Mouse (Mus musculus) ES-Bruce4 (cell line): ENCODE measurements around the gene Trak2. TPM values are rescaled to one million over a fixed set of nuclear protein-coding genes. Genes with fewer than 3 reads are reported as not detected.

Experiments used
- H3K27ac ChIP-seq: 2 replicates; pipeline ENCODE4 v1.5.1; 2012; ENCODE audit warnings: low read length, inconsistent platforms; ENCODE audit not compliant: insufficient read depth
- H3K27me3 ChIP-seq: 2 replicates; pipeline ENCODE4 v1.6.1; 2012; ENCODE audit warnings: mild to moderate bottlenecking, low read length, inconsistent platforms; ENCODE audit not compliant: control insufficient read depth, poor library complexity, insufficient read depth, severe bottlenecking
- H3K36me3 ChIP-seq: 2 replicates; pipeline ENCODE4 v1.6.1; 2012; ENCODE audit warnings: inconsistent platforms, mild to moderate bottlenecking, low read length, moderate library complexity; ENCODE audit not compliant: control insufficient read depth, poor library complexity, insufficient read depth, severe bottlenecking
- H3K4me1 ChIP-seq: one replicate; pipeline ENCODE4 v1.8.1; 2011; ENCODE audit warnings: low read length; ENCODE audit not compliant: control insufficient read depth, insufficient read depth
- H3K4me3 ChIP-seq: 2 replicates; pipeline ENCODE4 v1.5.1; 2011; ENCODE audit warnings: low read depth, mild to moderate bottlenecking, low read length
- H3K9ac ChIP-seq: 2 replicates; pipeline ENCODE4 v1.6.1; 2012; ENCODE audit warnings: low read depth, mild to moderate bottlenecking, inconsistent platforms; ENCODE audit not compliant: poor library complexity, severe bottlenecking
- H3K9me3 ChIP-seq: replicated peaks from 2 replicates; pipeline ENCODE4 v1.6.1; 2012; ENCODE audit warnings: mild to moderate bottlenecking, low read length, inconsistent platforms; ENCODE audit not compliant: control insufficient read depth, poor library complexity, insufficient read depth, severe bottlenecking
- CTCF ChIP-seq: IDR thresholded peaks from one replicate; pipeline ENCODE4 v1.8.1; 2011; ENCODE audit warnings: low read depth, low read length
- EP300 ChIP-seq: IDR thresholded peaks from 2 replicates; pipeline ENCODE4 v1.6.1; 2011; ENCODE audit warnings: low read depth, low read length; ENCODE audit not compliant: insufficient read depth
- POLR2A ChIP-seq: IDR thresholded peaks from one replicate; pipeline ENCODE4 v1.8.1; 2011; ENCODE audit warnings: low read length; ENCODE audit not compliant: insufficient read depth
- polyA plus RNA-seq: library from polyadenylated mRNA; stranded (reverse); fragments of >200 nt; gene quantifications from 2 replicates; pipeline ENCODE4 v1.2.4, GENCODE M21; 2011; ENCODE audit warnings: low read depth; ENCODE audit not compliant: missing spikeins, insufficient read depth, insufficient read length

Gene Trak2
- polyA plus RNA-seq, 1 experiment, result 20.2 TPM

- Histone ChIP-seq H3K27ac (no peak overlapping the region), H3K4me1 (no peaks in the 10 kb centered on the region), H3K4me3 (no peak overlapping the region), H3K9me3 (peaks cover 28% of the 10 kb centered on the region), H3K27me3 (no peaks in the 10 kb centered on the region), H3K36me3 (peaks cover 7% of the 10 kb centered on the region), H3K9ac (no peak overlapping the region)
- TF ChIP-seq CTCF (no peak), POLR2A (no peak), EP300 (no peak)
Observed at GRCm38 (mm10) chr1:58937606-58938099, 35.6 kb downstream of the Trak2 start.

- Histone ChIP-seq H3K27me3 (no peaks in the 10 kb centered on the region), H3K9ac (no peak overlapping the region), H3K36me3 (peaks cover 7% of the 10 kb centered on the region), H3K27ac (no peak overlapping the region), H3K4me1 (no peaks in the 10 kb centered on the region), H3K4me3 (no peak overlapping the region), H3K9me3 (peaks cover 31% of the 10 kb centered on the region)
- TF ChIP-seq EP300, result no peak
- no peak for TF ChIP-seq CTCF
- no peak for TF ChIP-seq POLR2A
Observed at GRCm38 (mm10) chr1:58936746-58937605, 36.3 kb downstream of the Trak2 start.

- no peak overlapping the region for H3K27ac ChIP-seq
- H3K9me3 ChIP-seq, result peaks cover 17% of the 10 kb centered on the region
- peaks cover 6% of the 10 kb centered on the region for H3K36me3 ChIP-seq
- H3K27me3 ChIP-seq, result no peaks in the 10 kb centered on the region
- no peak overlapping the region for H3K9ac ChIP-seq
- TF ChIP-seq CTCF, result no peak
- TF ChIP-seq EP300, result no peak
- no peak for TF ChIP-seq POLR2A
- H3K4me3 ChIP-seq, result no peak overlapping the region
- H3K4me1 ChIP-seq, result no peaks in the 10 kb centered on the region
Observed at GRCm38 (mm10) chr1:58926664-58927063, 46.6 kb downstream of the Trak2 start.

GRCm38 (mm10) chr1:58917566-58917965 is 55.7 kb downstream of the Trak2 start:
- Histone ChIP-seq H3K9me3 (no peaks in the 10 kb centered on the region), H3K9ac (no peak overlapping the region), H3K4me3 (no peak overlapping the region), H3K36me3 (peaks cover 28% of the 10 kb centered on the region), H3K4me1 (no peaks in the 10 kb centered on the region), H3K27ac (no peak overlapping the region), H3K27me3 (no peaks in the 10 kb centered on the region)
- TF ChIP-seq EP300 (no peak), POLR2A (no peak), CTCF (no peak)

GRCm38 (mm10) chr1:58909636-58910272 is 63.5 kb downstream of the Trak2 start:
- no peaks in the 10 kb centered on the region for H3K27me3 ChIP-seq
- H3K4me1 ChIP-seq, result no peaks in the 10 kb centered on the region
- peaks cover 14% of the 10 kb centered on the region for H3K36me3 ChIP-seq
- no peaks in the 10 kb centered on the region for H3K9me3 ChIP-seq
- H3K4me3 ChIP-seq, result no peak overlapping the region
- H3K9ac ChIP-seq, result no peak overlapping the region
- H3K27ac ChIP-seq, result no peak overlapping the region
- TF ChIP-seq CTCF, result no peak
- no peak for TF ChIP-seq POLR2A
- no peak for TF ChIP-seq EP300

GRCm38 (mm10) chr1:58903681-58904080 is 69.5 kb downstream of the Trak2 start:
- Histone ChIP-seq H3K27ac (no peak overlapping the region), H3K9ac (no peak overlapping the region), H3K4me1 (no peaks in the 10 kb centered on the region), H3K9me3 (no peaks in the 10 kb centered on the region), H3K27me3 (no peaks in the 10 kb centered on the region), H3K36me3 (0 out of 2 replicates have a peak, but pooled peaks cover 2% of the 10 kb centered on the region), H3K4me3 (no peak overlapping the region)
- TF ChIP-seq CTCF, result no peak
- no peak for TF ChIP-seq EP300
- no peak for TF ChIP-seq POLR2A
